Mouse (Mus musculus) embryonic fibroblast, embryonic 13.5 days (primary cell): Measurements from ENCODE around the gene Hivep2. TPM values are rescaled to one million over a fixed set of nuclear protein-coding genes. Genes with fewer than 3 reads are reported as not detected.
A peak's percentile ranks its signal among the peaks of the same experiment; 100 is the strongest.

Experiments
- H3K27ac ChIP-seq: 2 replicates; pipeline ENCODE4 v1.5.1; 2012; ENCODE audit warnings: low read length, control low read depth, inconsistent platforms; ENCODE audit not compliant: insufficient read depth
- H3K4me1 ChIP-seq: 2 replicates; pipeline ENCODE4 v1.6.1; 2011; ENCODE audit warnings: low read length; ENCODE audit not compliant: control insufficient read depth, insufficient read depth
- H3K4me3 ChIP-seq: 2 replicates; pipeline ENCODE4 v1.5.1; 2011; ENCODE audit warnings: mild to moderate bottlenecking, control low read depth, low read length; ENCODE audit not compliant: insufficient read depth
- CTCF ChIP-seq: IDR thresholded peaks from 2 replicates; pipeline ENCODE4 v1.5.1; 2011; ENCODE audit warnings: mild to moderate bottlenecking, control low read depth, low read length, moderate library complexity, borderline replicate concordance; ENCODE audit not compliant: insufficient read depth
- POLR2A ChIP-seq: IDR thresholded peaks from 2 replicates; pipeline ENCODE4 v1.6.1; 2011; ENCODE audit warnings: low read depth, mild to moderate bottlenecking, control low read depth, low read length, moderate library complexity
- polyA plus RNA-seq: library from polyadenylated mRNA; stranded (reverse); fragments of >200 nt; gene quantifications from 2 replicates; pipeline ENCODE4 v1.2.4, GENCODE M21; 2011; ENCODE audit warnings: low read depth; ENCODE audit not compliant: missing spikeins, insufficient read length

The Hivep2 gene
- polyA plus RNA-seq, 1 experiment: 25.6 TPM

GRCm38 (mm10) chr10:14070498-14071079 is 104.7 kb downstream of the Hivep2 start:
- no peak overlapping the region for H3K4me3 ChIP-seq
- TF ChIP-seq CTCF: no peak
- no peak for TF ChIP-seq POLR2A
- H3K4me1 ChIP-seq: no peaks in the 10 kb centered on the region
- no peak overlapping the region for H3K27ac ChIP-seq

GRCm38 (mm10) chr10:14072504-14072903 is 106.6 kb downstream of the Hivep2 start:
- Histone ChIP-seq H3K4me3 (no peak overlapping the region), H3K27ac (no peak overlapping the region), H3K4me1 (no peaks in the 10 kb centered on the region)
- TF ChIP-seq CTCF (no peak), POLR2A (no peak)

GRCm38 (mm10) chr10:14075767-14076166 is 109.9 kb downstream of the Hivep2 start:
- Histone ChIP-seq H3K4me1 (no peaks in the 10 kb centered on the region), H3K27ac (no peak overlapping the region), H3K4me3 (no peak overlapping the region)
- no peak for TF ChIP-seq POLR2A
- TF ChIP-seq CTCF: no peak

GRCm38 (mm10) chr10:14076880-14077279 is 111.0 kb downstream of the Hivep2 start:
- H3K27ac ChIP-seq: no peak overlapping the region
- no peak for TF ChIP-seq POLR2A
- TF ChIP-seq CTCF: no peak
- 0 out of 2 replicates have a peak, but pooled peaks cover 3% of the 10 kb centered on the region for H3K4me1 ChIP-seq
- no peak overlapping the region for H3K4me3 ChIP-seq

GRCm38 (mm10) chr10:14080830-14081229 is 115.0 kb downstream of the Hivep2 start:
- Histone ChIP-seq H3K27ac (no peak overlapping the region), H3K4me1 (0 out of 2 replicates have a peak, but pooled peaks cover 3% of the 10 kb centered on the region), H3K4me3 (no peak overlapping the region)
- TF ChIP-seq CTCF: no peak
- TF ChIP-seq POLR2A: no peak

GRCm38 (mm10) chr10:14081824-14082223 is 115.9 kb downstream of the Hivep2 start:
- no peak overlapping the region for H3K27ac ChIP-seq
- 0 out of 2 replicates have a peak, but pooled peaks cover 3% of the 10 kb centered on the region for H3K4me1 ChIP-seq
- TF ChIP-seq POLR2A: no peak
- no peak overlapping the region for H3K4me3 ChIP-seq

GRCm38 (mm10) chr10:14082275-14082674 is 116.4 kb downstream of the Hivep2 start:
- H3K4me3 ChIP-seq: no peak overlapping the region
- no peak overlapping the region for H3K27ac ChIP-seq
- H3K4me1 ChIP-seq: 0 out of 2 replicates have a peak, but pooled peaks cover 3% of the 10 kb centered on the region
- TF ChIP-seq POLR2A (no peak), CTCF (no peak)

- no peak overlapping the region for H3K4me3 ChIP-seq
- no peak for TF ChIP-seq CTCF
- TF ChIP-seq POLR2A: no peak
- H3K27ac ChIP-seq: no peak overlapping the region; the same call in 1 of the 2 replicates
- H3K4me1 ChIP-seq: 0 out of 2 replicates have a peak, but pooled peaks cover 3% of the 10 kb centered on the region
These were observed 119.4 kb downstream of the Hivep2 start for GRCm38 (mm10) chr10:14085241-14085659.

GRCm38 (mm10) chr10:14085882-14086515 is 120.1 kb downstream of the Hivep2 start:
- TF ChIP-seq POLR2A (no peak), CTCF (no peak)
- Histone ChIP-seq H3K4me1 (0 out of 2 replicates have a peak, but pooled peaks cover under 1% of the 10 kb centered on the region), H3K4me3 (no peak overlapping the region), H3K27ac (peak overlapping the region; percentile 14; the same call in 1 of the 2 replicates)

GRCm38 (mm10) chr10:14087316-14087715 is 121.4 kb downstream of the Hivep2 start:
- Histone ChIP-seq H3K27ac (no peak overlapping the region), H3K4me1 (no peaks in the 10 kb centered on the region), H3K4me3 (no peak overlapping the region)
- TF ChIP-seq CTCF (no peak), POLR2A (no peak)

GRCm38 (mm10) chr10:14089488-14089887 is 123.6 kb downstream of the Hivep2 start:
- H3K4me3 ChIP-seq: no peak overlapping the region
- no peak overlapping the region for H3K27ac ChIP-seq
- TF ChIP-seq CTCF: peak; percentile 53; the same call in 1 of the 2 replicates
- TF ChIP-seq POLR2A: no peak
- no peaks in the 10 kb centered on the region for H3K4me1 ChIP-seq
